Mouse (Mus musculus): ENCODE measurements around the gene Acer2. TPM values are rescaled to one million over a fixed set of nuclear protein-coding genes. Genes with fewer than 3 reads are reported as not detected.
"Not testable (repeated sequence)": the region's sequence is repeated elsewhere in the genome, so short reads cannot be mapped to it uniquely, and the experiment has no call there.

The Acer2 gene
- 8.0 and 8.8 TPM in 2 replicates for polyA plus RNA-seq (2016; fragmentation: Nextera tagmentation; extraction: Ambion mirVana)

- Histone ChIP-seq H3K4me1 (peaks cover 25% of the 10 kb centered on the region), H3K27ac (peak within 1 kb of the TSS; percentile 80), H3K27me3 (ENCODE audit: poor library complexity, severe bottlenecking) (peaks cover 51% of the 10 kb centered on the region), H3K36me3 (replicated peaks) (no peaks in the 10 kb centered on the region), H3K9me3 (no peaks in the 10 kb centered on the region), H3K4me3 (peak within 1 kb of the TSS; percentile 80)
- peak; percentile 66 for DNase-seq (ENCODE audit: extremely low spot score, low spot score)
- WGBS = under 1% methylated on average over 59 of the region's 60 CpGs
Observed at GRCm38 (mm10) chr4:86874146-86874847, at the start of gene Acer2. TSS of gene Acer2 (plus strand) at chr4:86874396.

DNA sequence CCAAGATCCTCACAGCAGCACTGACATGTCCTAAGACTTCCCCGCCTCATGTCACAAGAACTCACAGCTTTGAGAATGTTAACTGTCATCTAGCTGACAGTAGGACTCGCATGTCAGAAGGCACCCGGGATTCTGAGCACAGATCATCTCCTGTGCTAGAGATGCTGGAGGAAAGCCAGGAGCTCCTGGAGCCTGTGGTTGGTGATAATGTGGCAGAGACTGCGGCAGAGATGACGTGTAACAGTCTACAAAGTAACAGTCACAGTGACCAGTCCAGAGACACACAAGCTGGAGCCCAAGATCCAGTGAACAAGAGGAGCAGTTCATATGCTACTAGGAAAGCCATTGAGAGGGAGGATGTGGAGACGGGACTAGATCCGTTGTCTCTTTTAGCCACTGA lies 49.1 kb upstream of the Acer2 start:
- no peaks in the 10 kb centered on the region for H3K9me3 ChIP-seq
- no peak overlapping the region for H3K27ac ChIP-seq
- DNase-seq (ENCODE audit: extremely low spot score, low spot score) = no peak
- no peaks in the 10 kb centered on the region for H3K4me1 ChIP-seq
- peaks cover 72% of the 10 kb centered on the region for H3K36me3 ChIP-seq (replicated peaks)
- WGBS = 91% methylated on average over 7 of the region's 7 CpGs
- H3K4me3 ChIP-seq = no peak overlapping the region
- no peaks in the 10 kb centered on the region for H3K27me3 ChIP-seq (ENCODE audit: poor library complexity, severe bottlenecking)

- Histone ChIP-seq H3K27me3 (ENCODE audit: poor library complexity, severe bottlenecking) (no peaks in the 10 kb centered on the region), H3K36me3 (replicated peaks) (peaks cover 70% of the 10 kb centered on the region), H3K4me1 (no peaks in the 10 kb centered on the region), H3K9me3 (no peaks in the 10 kb centered on the region), H3K27ac (no peak overlapping the region), H3K4me3 (no peak overlapping the region)
- DNase-seq (ENCODE audit: extremely low spot score, low spot score) = no peak
- WGBS = 92% methylated on average over 2 of the region's 2 CpGs
Observed at GRCm38 (mm10) chr4:86831896-86832295, 42.3 kb upstream of the Acer2 start.

DNA sequence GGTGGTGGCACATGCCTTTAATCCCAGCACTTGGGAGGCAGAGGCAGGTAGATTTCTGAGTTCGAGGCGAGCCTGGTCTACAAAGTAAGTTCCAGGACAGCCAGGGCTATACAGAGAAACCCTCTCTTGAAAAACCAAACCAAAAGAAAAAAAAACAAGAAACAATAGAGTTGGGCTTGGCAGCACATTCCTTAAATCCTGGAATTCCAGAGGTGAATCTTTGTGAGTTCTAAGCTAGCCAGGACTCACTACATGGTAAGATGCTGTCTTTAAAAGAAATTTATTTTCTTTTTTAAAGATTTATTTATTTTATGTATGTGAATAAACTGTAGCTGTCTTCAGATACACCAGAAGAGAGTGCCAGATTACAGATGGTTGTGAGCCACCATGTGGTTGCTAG lies 33.1 kb upstream of the Acer2 start:
- not testable (repeated sequence) for H3K27me3 ChIP-seq (ENCODE audit: poor library complexity, severe bottlenecking)
- 90% methylated on average over 2 of the region's 2 CpGs for WGBS
- peaks cover 71% of the 10 kb centered on the region for H3K36me3 ChIP-seq (replicated peaks)

GRCm38 (mm10) chr4:86845384-86845783 lies 28.8 kb upstream of the Acer2 start:
- no peak for DNase-seq (ENCODE audit: extremely low spot score, low spot score)
- no peaks in the 10 kb centered on the region for H3K27me3 ChIP-seq (ENCODE audit: poor library complexity, severe bottlenecking)
- WGBS = 95% methylated on average over 3 of the region's 3 CpGs
- H3K36me3 ChIP-seq (replicated peaks) = peaks cover 69% of the 10 kb centered on the region
- H3K4me1 ChIP-seq = no peaks in the 10 kb centered on the region
- no peak overlapping the region for H3K27ac ChIP-seq
- H3K9me3 ChIP-seq = no peaks in the 10 kb centered on the region
- H3K4me3 ChIP-seq = no peak overlapping the region

More for the DNA sequence above, 33.1 kb upstream of the Acer2 start:
- H3K9me3 ChIP-seq; H3K4me3 ChIP-seq; H3K4me1 ChIP-seq; DNase-seq (ENCODE audit: extremely low spot score, low spot score); H3K27ac ChIP-seq: not testable (repeated sequence)

GRCm38 (mm10) chr4:86847246-86847645 lies 26.9 kb upstream of the Acer2 start:
- Histone ChIP-seq H3K27me3 (ENCODE audit: poor library complexity, severe bottlenecking) (no peaks in the 10 kb centered on the region), H3K4me3 (no peak overlapping the region), H3K4me1 (no peaks in the 10 kb centered on the region), H3K9me3 (no peaks in the 10 kb centered on the region), H3K27ac (no peak overlapping the region), H3K36me3 (replicated peaks) (peaks cover 65% of the 10 kb centered on the region)
- WGBS = 95% methylated on average over 2 of the region's 2 CpGs
- no peak for DNase-seq (ENCODE audit: extremely low spot score, low spot score)

DNA sequence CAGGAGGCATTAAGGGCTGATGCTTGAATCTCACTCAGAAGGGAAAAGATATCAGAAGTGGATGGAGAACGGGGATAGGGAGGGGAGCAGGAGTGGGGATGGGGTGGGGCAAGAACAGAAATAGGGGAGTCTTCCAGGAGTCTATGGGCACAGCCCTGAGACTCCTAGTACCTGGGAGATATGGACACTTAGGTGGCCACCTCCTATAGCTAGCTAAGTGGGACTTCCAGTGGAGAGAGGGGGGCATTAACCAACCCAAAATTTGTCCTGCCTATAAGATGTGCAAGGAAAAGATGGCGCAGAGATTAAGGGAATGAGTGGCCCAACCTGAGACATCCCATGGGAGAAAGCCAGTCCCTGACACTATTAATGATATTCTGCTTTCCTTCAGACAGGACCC lies 22.9 kb upstream of the Acer2 start:
- no peak overlapping the region for H3K4me3 ChIP-seq
- H3K27ac ChIP-seq = no peak overlapping the region
- no peaks in the 10 kb centered on the region for H3K9me3 ChIP-seq
- no peaks in the 10 kb centered on the region for H3K27me3 ChIP-seq (ENCODE audit: poor library complexity, severe bottlenecking)
- peaks cover 76% of the 10 kb centered on the region for H3K36me3 ChIP-seq (replicated peaks)
- DNase-seq (ENCODE audit: extremely low spot score, low spot score) = no peak
- H3K4me1 ChIP-seq = peaks cover 8% of the 10 kb centered on the region
- 86% methylated on average over 2 of the region's 2 CpGs for WGBS

DNA sequence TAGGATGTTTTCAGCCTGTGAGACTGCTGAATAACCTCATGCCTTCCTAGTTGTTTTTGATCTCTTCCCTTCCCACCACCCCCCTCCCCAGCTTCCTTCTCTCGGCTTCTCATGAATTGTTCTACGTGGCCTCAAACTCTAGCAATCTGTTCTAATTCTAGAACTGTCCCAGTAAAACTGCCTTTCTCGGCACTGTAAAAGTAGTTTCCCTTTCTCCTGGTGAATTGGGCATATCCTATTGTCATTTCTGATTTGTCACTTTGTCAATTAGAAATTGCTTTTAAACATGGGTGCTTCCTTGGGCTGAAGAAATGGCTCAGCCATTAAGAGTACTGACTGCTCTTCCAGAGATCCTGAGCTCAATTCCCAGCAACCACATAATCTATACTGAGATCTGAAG lies 22.2 kb upstream of the Acer2 start:
- H3K4me1 ChIP-seq = peaks cover 8% of the 10 kb centered on the region
- H3K9me3 ChIP-seq = no peaks in the 10 kb centered on the region
- no peak for DNase-seq (ENCODE audit: extremely low spot score, low spot score)
- WGBS = 81% methylated on average over 3 of the region's 3 CpGs
- peaks cover 69% of the 10 kb centered on the region for H3K36me3 ChIP-seq (replicated peaks)
- no peak overlapping the region for H3K4me3 ChIP-seq
- H3K27me3 ChIP-seq (ENCODE audit: poor library complexity, severe bottlenecking) = no peaks in the 10 kb centered on the region
- no peak overlapping the region for H3K27ac ChIP-seq

DNA sequence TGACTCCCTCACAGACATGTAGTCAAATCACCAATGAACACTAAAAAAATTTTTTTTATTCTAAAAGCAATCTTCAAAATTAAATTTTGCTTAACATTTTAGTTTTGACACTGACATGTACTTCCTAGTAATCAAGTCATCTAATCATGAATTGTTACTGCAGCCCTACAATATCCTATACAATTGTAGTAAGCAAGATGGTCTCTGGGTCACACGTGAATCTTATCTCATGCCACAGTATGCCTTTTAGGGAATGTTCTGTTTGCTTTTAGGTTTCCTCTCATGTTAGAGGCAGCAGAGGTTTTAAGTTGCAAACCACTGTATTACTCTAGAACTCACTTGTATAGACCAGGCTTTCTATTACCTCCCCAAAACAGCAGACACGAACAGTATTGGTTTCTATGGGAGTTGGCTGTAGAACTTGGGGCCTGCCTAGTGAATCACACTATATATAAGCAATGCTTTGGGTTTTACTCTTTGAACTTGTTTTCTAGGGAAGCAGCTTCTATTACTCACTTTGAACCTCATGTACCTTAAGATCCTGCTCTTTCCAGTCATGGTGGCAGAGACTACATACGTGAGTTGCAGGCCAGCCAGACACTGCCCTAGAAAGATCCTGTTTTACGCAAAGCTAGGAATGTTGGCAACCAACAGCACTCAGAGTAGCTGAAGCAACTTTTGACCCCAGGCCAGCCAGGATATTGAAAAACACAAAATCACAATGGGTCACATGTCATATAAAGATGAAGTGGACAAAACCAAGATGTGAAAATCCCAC lies 21.2 kb upstream of the Acer2 start:
- Histone ChIP-seq H3K27me3 (ENCODE audit: poor library complexity, severe bottlenecking) (no peaks in the 10 kb centered on the region), H3K27ac (no peak overlapping the region), H3K4me1 (peaks cover 13% of the 10 kb centered on the region), H3K9me3 (no peaks in the 10 kb centered on the region), H3K4me3 (no peak overlapping the region), H3K36me3 (replicated peaks) (peaks cover 59% of the 10 kb centered on the region)
- WGBS = 86% methylated on average over 4 of the region's 4 CpGs
- DNase-seq (ENCODE audit: extremely low spot score, low spot score) = no peak

- DNase-seq (ENCODE audit: extremely low spot score, low spot score) = no peak
Observed at GRCm38 (mm10) chr4:86856304-86857112, 17.7 kb upstream of the Acer2 start.

DNA sequence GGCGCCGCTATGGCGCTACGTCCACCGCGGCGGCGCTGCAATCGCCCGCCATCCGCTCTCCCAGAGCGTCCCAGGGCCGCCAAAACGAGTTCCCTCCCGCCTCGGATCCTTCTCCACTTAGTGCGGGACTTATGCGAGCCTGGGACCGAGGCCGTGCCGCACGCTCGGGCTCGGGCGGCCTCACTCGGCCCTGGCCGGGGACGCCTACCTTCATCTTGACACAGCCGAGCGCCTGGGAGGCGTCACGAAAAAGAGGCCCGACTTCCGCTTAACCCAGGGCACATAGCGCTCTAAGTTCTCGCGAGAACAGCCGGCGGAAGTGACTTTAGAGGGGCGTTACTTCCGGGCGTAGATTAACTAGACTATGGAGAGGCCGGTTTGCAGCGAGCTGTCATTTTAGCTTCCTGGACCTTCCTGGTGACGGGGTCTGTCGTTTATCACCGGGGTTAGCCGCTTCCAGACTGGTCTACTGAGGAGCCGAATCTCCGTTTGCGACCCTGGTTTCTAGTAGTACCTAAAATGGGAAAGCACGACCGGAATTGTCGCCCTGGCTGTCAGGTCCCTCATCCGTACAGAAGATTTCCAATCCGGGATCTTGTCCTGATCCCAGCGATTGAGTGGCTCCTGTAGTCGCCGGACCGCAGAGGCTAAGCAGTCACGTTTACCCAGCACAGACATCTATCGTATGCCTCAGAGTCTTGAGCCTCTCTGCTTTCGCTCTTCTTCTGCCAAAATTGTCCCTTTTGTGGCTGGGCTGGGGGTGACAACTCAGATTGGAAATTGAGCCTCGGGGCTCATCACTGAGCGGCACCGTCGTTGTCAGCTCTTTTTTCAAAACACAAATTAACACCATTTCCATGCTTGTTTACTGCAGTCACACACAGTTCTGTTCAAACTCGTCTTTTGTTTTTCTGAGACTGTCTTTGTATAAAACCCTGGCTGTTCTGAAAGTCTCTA lies 16.8 kb upstream of the Acer2 start, which contains the start of gene Rps6:
Gene Rps6, minus strand, starts transcription at position 300 of the 957 bp plus-strand sequence.
- peak; percentile 95 for DNase-seq (ENCODE audit: extremely low spot score, low spot score)
- Histone ChIP-seq H3K36me3 (replicated peaks) (peaks cover 37% of the 10 kb centered on the region), H3K4me3 (peak within 1 kb of the TSS; percentile 67), H3K4me1 (peaks cover 18% of the 10 kb centered on the region), H3K9me3 (no peaks in the 10 kb centered on the region), H3K27ac (peak within 1 kb of the TSS; percentile 95), H3K27me3 (ENCODE audit: poor library complexity, severe bottlenecking) (no peaks in the 10 kb centered on the region)
- WGBS = under 1% methylated on average over 68 of the region's 68 CpGs

More at GRCm38 (mm10) chr4:86856304-86857112, 17.7 kb upstream of the Acer2 start:
- H3K27ac ChIP-seq = peak overlapping the region; percentile 95
- no peaks in the 10 kb centered on the region for H3K9me3 ChIP-seq
- H3K4me3 ChIP-seq = peak overlapping the region; percentile 67
- WGBS = 2% methylated on average over 50 of the region's 50 CpGs
- no peaks in the 10 kb centered on the region for H3K27me3 ChIP-seq (ENCODE audit: poor library complexity, severe bottlenecking)
- H3K4me1 ChIP-seq = peaks cover 18% of the 10 kb centered on the region
- H3K36me3 ChIP-seq (replicated peaks) = peaks cover 46% of the 10 kb centered on the region

DNA sequence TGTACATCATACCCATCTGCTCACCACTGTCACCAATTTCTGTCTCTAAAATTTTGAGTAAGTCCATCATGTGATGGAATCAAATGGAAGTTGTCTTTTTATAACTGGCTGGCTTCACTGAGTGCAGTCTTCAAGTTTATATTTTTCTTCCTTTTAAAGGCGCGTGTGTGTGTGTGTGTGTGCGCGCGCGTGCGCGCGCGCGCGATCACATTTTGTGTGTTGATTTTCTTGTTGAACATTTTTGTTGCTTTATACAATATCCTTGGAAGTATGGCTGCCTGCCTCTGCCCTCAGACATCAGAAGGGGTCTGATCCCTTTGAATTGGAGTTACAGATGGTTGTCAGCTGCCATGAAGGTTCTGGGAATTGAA lies 16.1 kb upstream of the Acer2 start:
- DNase-seq (ENCODE audit: extremely low spot score, low spot score) = no peak
- 59% methylated on average over 12 of the region's 12 CpGs for WGBS
- Histone ChIP-seq H3K4me1 (peaks cover 18% of the 10 kb centered on the region), H3K27ac (no peak overlapping the region), H3K4me3 (peak overlapping the region; percentile 67), H3K27me3 (ENCODE audit: poor library complexity, severe bottlenecking) (no peaks in the 10 kb centered on the region), H3K36me3 (replicated peaks) (peaks cover 31% of the 10 kb centered on the region), H3K9me3 (no peaks in the 10 kb centered on the region)

Measured in forebrain, embryonic 10.5 days (tissue).